Mouse (Mus musculus): ENCODE measurements around the gene Hspa1b. TPM values are rescaled to one million over a fixed set of nuclear protein-coding genes. Genes with fewer than 3 reads are reported as not detected.
"Not testable (repeated sequence)": the region's sequence is repeated elsewhere in the genome, so short reads cannot be mapped to it uniquely, and the experiment has no call there.

Hspa1b gene
- polyA plus RNA-seq, 1 experiment from 2014 or later = 0.13 TPM

- peaks cover 12% of the 10 kb centered on the region for H3K36me3 ChIP-seq
- H3K9ac ChIP-seq = peak overlapping the region; percentile 90
- H3K4me2 ChIP-seq = peak overlapping the region; percentile 92
- H3K27ac ChIP-seq (ENCODE audit: poor library complexity, severe bottlenecking) = no peak overlapping the region
- no peaks in the 10 kb centered on the region for H3K27me3 ChIP-seq (replicated peaks)
- no peak for ATAC-seq (ENCODE audit: insufficient number of reproducible peaks, low FRiP score)
- peak overlapping the region; percentile 85 for H3K4me3 ChIP-seq
- H3K4me1 ChIP-seq (replicated peaks) = peaks cover 11% of the 10 kb centered on the region
- WGBS = 14% methylated on average over 2 of the region's 2 CpGs
- no peaks in the 10 kb centered on the region for H3K9me3 ChIP-seq (replicated peaks)
These were observed 21.6 kb upstream of the Hspa1b start for GRCm38 (mm10) chr17:34980655-34981054.

GRCm38 (mm10) chr17:34979631-34980030 is 20.6 kb upstream of the Hspa1b start:
- Histone ChIP-seq H3K9me3 (replicated peaks) (no peaks in the 10 kb centered on the region), H3K4me3 (no peak overlapping the region), H3K27me3 (replicated peaks) (no peaks in the 10 kb centered on the region), H3K4me2 (no peak overlapping the region), H3K36me3 (peaks cover 2% of the 10 kb centered on the region), H3K27ac (ENCODE audit: poor library complexity, severe bottlenecking) (no peak overlapping the region), H3K9ac (no peak overlapping the region), H3K4me1 (replicated peaks) (peaks cover 11% of the 10 kb centered on the region)
- 91% methylated on average over 4 of the region's 4 CpGs for WGBS
- no peak for ATAC-seq (ENCODE audit: insufficient number of reproducible peaks, low FRiP score)

- H3K4me1 ChIP-seq (replicated peaks) = peaks cover 11% of the 10 kb centered on the region
- ATAC-seq (ENCODE audit: insufficient number of reproducible peaks, low FRiP score) = no peak
- 81% methylated on average over 27 of the region's 27 CpGs for WGBS
- H3K9ac ChIP-seq = no peak overlapping the region
- no peaks in the 10 kb centered on the region; the same call in 1 of the 2 replicates for H3K36me3 ChIP-seq
- no peak overlapping the region for H3K4me2 ChIP-seq
- no peak overlapping the region for H3K27ac ChIP-seq (ENCODE audit: poor library complexity, severe bottlenecking)
- no peak overlapping the region for H3K4me3 ChIP-seq
- H3K9me3 ChIP-seq (replicated peaks) = no peaks in the 10 kb centered on the region
- H3K27me3 ChIP-seq (replicated peaks) = no peaks in the 10 kb centered on the region
These were observed 19.2 kb upstream of the Hspa1b start for GRCm38 (mm10) chr17:34978239-34978638.

GRCm38 (mm10) chr17:34977000-34977399 is 18.0 kb upstream of the Hspa1b start:
- Histone ChIP-seq H3K27me3 (replicated peaks) (no peaks in the 10 kb centered on the region), H3K36me3 (no peaks in the 10 kb centered on the region; the same call in 1 of the 2 replicates), H3K27ac (ENCODE audit: poor library complexity, severe bottlenecking) (no peak overlapping the region), H3K9ac (no peak overlapping the region), H3K4me2 (no peak overlapping the region), H3K9me3 (replicated peaks) (no peaks in the 10 kb centered on the region), H3K4me1 (replicated peaks) (peaks cover 10% of the 10 kb centered on the region), H3K4me3 (no peak overlapping the region)
- ATAC-seq (ENCODE audit: insufficient number of reproducible peaks, low FRiP score) = no peak
- 90% methylated on average over 20 of the region's 20 CpGs for WGBS

GRCm38 (mm10) chr17:34975581-34976492 is 16.8 kb upstream of the Hspa1b start:
- Histone ChIP-seq H3K4me1 (replicated peaks) (peaks cover 8% of the 10 kb centered on the region), H3K4me3 (no peak overlapping the region), H3K27ac (ENCODE audit: poor library complexity, severe bottlenecking) (no peak overlapping the region), H3K9ac (no peak overlapping the region), H3K27me3 (replicated peaks) (no peaks in the 10 kb centered on the region), H3K4me2 (no peak overlapping the region), H3K9me3 (replicated peaks) (no peaks in the 10 kb centered on the region), H3K36me3 (no peaks in the 10 kb centered on the region; the same call in 1 of the 2 replicates)
- WGBS = 73% methylated on average over 3 of the region's 3 CpGs
- no peak for ATAC-seq (ENCODE audit: insufficient number of reproducible peaks, low FRiP score)

- H3K4me2 ChIP-seq = peak within 1 kb of the TSS; percentile 90
- H3K27ac ChIP-seq (ENCODE audit: poor library complexity, severe bottlenecking) = peak within 1 kb of the TSS; percentile 79
- not testable (repeated sequence) for H3K4me1 ChIP-seq (replicated peaks); H3K9me3 ChIP-seq (replicated peaks); H3K36me3 ChIP-seq
- peak within 1 kb of the TSS; percentile 53 for H3K4me3 ChIP-seq
- WGBS = under 1% methylated on average over 29 of the region's 33 CpGs
- peaks cover 26% of the 10 kb centered on the region for H3K27me3 ChIP-seq (replicated peaks)
- peak within 1 kb of the TSS; percentile 65 for H3K9ac ChIP-seq
- ATAC-seq (ENCODE audit: insufficient number of reproducible peaks, low FRiP score) = peak; percentile 95
These were observed 13.2 kb upstream of the Hspa1b start, which contains the start of the genes Hspa1a and Hspa1l for GRCm38 (mm10) chr17:34972069-34972749. Hspa1a (minus strand) TSS chr17:34972156. Hspa1l (plus strand) TSS chr17:34972703.

- peak overlapping the region; percentile 53 for H3K4me3 ChIP-seq
- peaks cover 26% of the 10 kb centered on the region for H3K27me3 ChIP-seq (replicated peaks)
- not testable (repeated sequence) for H3K9ac ChIP-seq; H3K4me1 ChIP-seq (replicated peaks); H3K27ac ChIP-seq (ENCODE audit: poor library complexity, severe bottlenecking); H3K9me3 ChIP-seq (replicated peaks); H3K36me3 ChIP-seq
- 1% methylated on average over 18 of the region's 43 CpGs for WGBS
- peak; percentile 20 for ATAC-seq (ENCODE audit: insufficient number of reproducible peaks, low FRiP score)
- peak overlapping the region; percentile 90 for H3K4me2 ChIP-seq
These were observed 12.6 kb upstream of the Hspa1b start for GRCm38 (mm10) chr17:34971694-34972068.

GRCm38 (mm10) chr17:34970850-34971249 is 11.8 kb upstream of the Hspa1b start:
- H3K4me1 ChIP-seq (replicated peaks); H3K36me3 ChIP-seq; ATAC-seq (ENCODE audit: insufficient number of reproducible peaks, low FRiP score); H3K4me3 ChIP-seq; H3K27ac ChIP-seq (ENCODE audit: poor library complexity, severe bottlenecking); H3K9me3 ChIP-seq (replicated peaks); H3K9ac ChIP-seq; H3K4me2 ChIP-seq: not testable (repeated sequence)
- WGBS = 26% methylated on average over 19 of the region's 37 CpGs
- H3K27me3 ChIP-seq (replicated peaks) = peaks cover 30% of the 10 kb centered on the region

GRCm38 (mm10) chr17:34969822-34970221 is 10.8 kb upstream of the Hspa1b start, which contains the start of gene Gm20481:
Gm20481 (plus strand) TSS chr17:34969912.
- H3K27me3 ChIP-seq (replicated peaks) = peaks cover 36% of the 10 kb centered on the region
- H3K4me2 ChIP-seq; H3K4me3 ChIP-seq; H3K9ac ChIP-seq; H3K9me3 ChIP-seq (replicated peaks); ATAC-seq (ENCODE audit: insufficient number of reproducible peaks, low FRiP score); H3K4me1 ChIP-seq (replicated peaks); H3K27ac ChIP-seq (ENCODE audit: poor library complexity, severe bottlenecking); H3K36me3 ChIP-seq: not testable (repeated sequence)
- WGBS = 59% methylated on average over 9 of the region's 11 CpGs

- no peak overlapping the region for H3K4me3 ChIP-seq
- no peaks in the 10 kb centered on the region for H3K36me3 ChIP-seq
- H3K9ac ChIP-seq = no peak overlapping the region
- no peak for ATAC-seq (ENCODE audit: insufficient number of reproducible peaks, low FRiP score)
- H3K9me3 ChIP-seq (replicated peaks) = no peaks in the 10 kb centered on the region
- peaks cover 52% of the 10 kb centered on the region for H3K27me3 ChIP-seq (replicated peaks)
- 57% methylated on average over 5 of the region's 5 CpGs for WGBS
- no peak overlapping the region for H3K27ac ChIP-seq (ENCODE audit: poor library complexity, severe bottlenecking)
- no peaks in the 10 kb centered on the region for H3K4me1 ChIP-seq (replicated peaks)
- no peak overlapping the region for H3K4me2 ChIP-seq
These were observed 6.6 kb upstream of the Hspa1b start for GRCm38 (mm10) chr17:34965627-34966026.

GRCm38 (mm10) chr17:34964640-34965049 is 5.6 kb upstream of the Hspa1b start:
- H3K27ac ChIP-seq (ENCODE audit: poor library complexity, severe bottlenecking) = no peak overlapping the region
- peaks cover 4% of the 10 kb centered on the region for H3K4me1 ChIP-seq (replicated peaks)
- H3K27me3 ChIP-seq (replicated peaks) = peaks cover 48% of the 10 kb centered on the region
- no peak for ATAC-seq (ENCODE audit: insufficient number of reproducible peaks, low FRiP score)
- H3K9ac ChIP-seq = no peak overlapping the region
- no peaks in the 10 kb centered on the region for H3K36me3 ChIP-seq
- no peak overlapping the region for H3K4me3 ChIP-seq
- WGBS = 31% methylated on average over 1 of the region's 1 CpGs
- H3K9me3 ChIP-seq (replicated peaks) = no peaks in the 10 kb centered on the region
- no peak overlapping the region for H3K4me2 ChIP-seq
